Mouse (Mus musculus) heart, postnatal 4 days (tissue): ENCODE measurements around the gene Aqp1. TPM values are rescaled to one million over a fixed set of nuclear protein-coding genes. Genes with fewer than 3 reads are reported as not detected.

Experiments
- microRNA-seq, 2 experiments: library from miRNA; unstranded; fragments of <30 nt; microRNA quantifications; one replicate each; pipeline ENCODE4 v1.2.0; 2021 to 2022
- total RNA-seq, 2 experiments: library from RNA; stranded (reverse); gene quantifications; 2 replicates each; pipeline ENCODE4 v1.2.3; 2021

Aqp1 gene
- total RNA-seq, 2 experiments from 2014 or later = 87.4 to 98.8 TPM

Small RNAs within 50 kb of the gene (microRNA-seq; reads per million reads assigned to microRNA genes)
- gene Gm25458 = 0 reads per million in 2 experiments

Other genes with a start within 250 kb of the Aqp1 start
- 10 to 100 TPM; 11.4 to 12.0 TPM for gene Crhr2, start 203.4 kb upstream of the Aqp1 start, total RNA-seq
- not detected for gene Inmt, start 161.4 kb upstream of the Aqp1 start, total RNA-seq
- gene Mindy4, start 133.0 kb upstream of the Aqp1 start, total RNA-seq = 1 to 10 TPM; 4.0 to 4.6 TPM
- gene Ghrhr, start 39.9 kb downstream of the Aqp1 start, total RNA-seq = not detected
- 10 to 100 TPM in 1 of 2 experiments, 1 to 10 TPM in 1; 8.6 to 11.9 TPM for gene Adcyap1r1, start 115.5 kb downstream of the Aqp1 start, total RNA-seq